Mouse (Mus musculus) liver, adult (tissue): Measurements from ENCODE around the gene Lrrc7.

Source experiments
- GATA4 ChIP-seq: IDR thresholded peaks from 2 replicates; pipeline ENCODE4 v1.6.1; 2014; ENCODE audit warnings: mild to moderate bottlenecking, low read length; ENCODE audit not compliant: insufficient replicate concordance

Gene Lrrc7

GRCm38 (mm10) chr3:158391534-158391933, 170.5 kb downstream of the Lrrc7 start:
- no peak for TF ChIP-seq GATA4

GRCm38 (mm10) chr3:158388076-158388454, 174.0 kb downstream of the Lrrc7 start:
- TF ChIP-seq GATA4 = no peak

GRCm38 (mm10) chr3:158387413-158388075, 174.5 kb downstream of the Lrrc7 start:
- TF ChIP-seq GATA4 = no peak

GRCm38 (mm10) chr3:158386848-158387247, 175.2 kb downstream of the Lrrc7 start:
- no peak for TF ChIP-seq GATA4

- TF ChIP-seq GATA4 = no peak
These were observed 186.1 kb downstream of the Lrrc7 start for GRCm38 (mm10) chr3:158375885-158376284.

- no peak for TF ChIP-seq GATA4
These were observed 192.9 kb downstream of the Lrrc7 start for GRCm38 (mm10) chr3:158369169-158369568.

GRCm38 (mm10) chr3:158365801-158366200, 196.2 kb downstream of the Lrrc7 start:
- TF ChIP-seq GATA4 = no peak

GRCm38 (mm10) chr3:158362091-158362490, 199.9 kb downstream of the Lrrc7 start:
- TF ChIP-seq GATA4 = no peak

GRCm38 (mm10) chr3:158356706-158357105, 205.3 kb downstream of the Lrrc7 start:
- no peak for TF ChIP-seq GATA4

- TF ChIP-seq GATA4 = no peak
These were observed 205.8 kb downstream of the Lrrc7 start for GRCm38 (mm10) chr3:158356194-158356593.

- no peak for TF ChIP-seq GATA4
These were observed 221.2 kb downstream of the Lrrc7 start for GRCm38 (mm10) chr3:158340808-158341207.

- no peak for TF ChIP-seq GATA4
These were observed 231.9 kb downstream of the Lrrc7 start for GRCm38 (mm10) chr3:158330085-158330484.

GRCm38 (mm10) chr3:158310391-158310790, 251.6 kb downstream of the Lrrc7 start:
- TF ChIP-seq GATA4 = no peak

- no peak for TF ChIP-seq GATA4
These were observed 254.6 kb downstream of the Lrrc7 start for GRCm38 (mm10) chr3:158307415-158307814.

GRCm38 (mm10) chr3:158298732-158299131, 263.3 kb downstream of the Lrrc7 start:
- TF ChIP-seq GATA4 = no peak

GRCm38 (mm10) chr3:158295041-158295440, 267.0 kb downstream of the Lrrc7 start:
- TF ChIP-seq GATA4 = no peak

GRCm38 (mm10) chr3:158284431-158284830, 277.6 kb downstream of the Lrrc7 start:
- TF ChIP-seq GATA4 = no peak

- TF ChIP-seq GATA4 = no peak
These were observed 283.4 kb downstream of the Lrrc7 start for GRCm38 (mm10) chr3:158278631-158279030.

GRCm38 (mm10) chr3:158272700-158273099, 289.3 kb downstream of the Lrrc7 start:
- no peak for TF ChIP-seq GATA4
